Mouse (Mus musculus): Measurements from ENCODE around the gene Ctnnal1. TPM values are rescaled to one million over a fixed set of nuclear protein-coding genes. Genes with fewer than 3 reads are reported as not detected.
A peak's percentile ranks its signal among the peaks of the same experiment; 100 is the strongest.

Ctnnal1 gene
- polyA plus RNA-seq, 1 experiment from 2014 or later = 27.8 TPM

DNA sequence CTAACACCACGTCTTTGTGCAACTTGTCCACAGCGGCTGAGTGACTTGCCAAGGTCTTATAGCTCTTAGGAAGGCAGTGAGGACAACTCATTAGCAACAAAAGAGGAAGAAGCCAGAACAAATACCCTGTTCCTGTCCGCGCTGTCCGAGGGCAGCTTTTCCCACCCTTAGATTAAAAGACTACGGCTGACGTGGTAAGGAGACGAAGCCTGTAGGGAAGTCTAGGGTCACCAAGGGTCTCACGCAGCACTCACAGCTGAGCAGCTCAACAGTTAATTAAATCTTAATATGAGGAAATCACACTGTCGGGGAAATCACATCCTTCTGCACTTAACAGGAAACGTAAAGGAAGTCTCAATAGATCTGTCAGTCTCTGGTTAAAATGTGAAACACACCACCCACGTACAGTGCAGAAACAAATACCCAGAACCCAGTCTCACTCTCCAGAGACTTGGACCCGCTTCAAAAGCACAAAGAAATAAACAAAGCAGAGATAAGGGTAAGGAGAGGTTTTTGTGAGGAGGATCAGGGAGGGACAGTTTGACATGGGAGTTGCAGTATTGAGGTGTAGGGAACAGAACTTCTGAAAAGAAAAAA lies 33.9 kb downstream of the Ctnnal1 start:
- H3K4me1 ChIP-seq (ENCODE audit: control insufficient read depth in 2 of 2, insufficient read depth in 2 of 2, low read length in 2 of 2) = peaks cover 3% of the 10 kb centered on the region in 2 experiments; a peak in 1 of 4 replicates
- H3K27me3 ChIP-seq (ENCODE audit: control insufficient read depth, insufficient read depth, low read length) = no peaks in the 10 kb centered on the region
- H3K27ac ChIP-seq (replicated peaks in 1 of 2; ENCODE audit: control insufficient read depth in 1 of 2, insufficient read depth in 1 of 2, low read depth in 2 of 2, low read length in 2 of 2) = peak overlapping the region; percentile 48 to 57; a peak in 3 of 4 replicates
- peaks cover 62% of the 10 kb centered on the region for H3K36me3 ChIP-seq (ENCODE audit: control insufficient read depth, insufficient read depth, low read length)
- WGBS = 54% methylated on average over 13 of the region's 13 CpGs
- 0 out of 2 replicates have a peak overlapping the region, but pooled peaks have one; percentile 1 for H3K4me2 ChIP-seq (ENCODE audit: low read length)
- peak; percentile 22; the same call in 1 of the 2 replicates for ATAC-seq (ENCODE audit: insufficient number of reproducible peaks, insufficient read depth, low FRiP score, low read depth)
- no peak overlapping the region for H3K4me3 ChIP-seq (ENCODE audit: control insufficient read depth in 1 of 2, insufficient read depth in 1 of 2, low read depth in 1 of 2, low read length in 2 of 2)
- H3K9ac ChIP-seq (ENCODE audit: low read length) = no peak overlapping the region
- H3K9me3 ChIP-seq (ENCODE audit: control insufficient read depth, low read length) = no peaks in the 10 kb centered on the region

DNA sequence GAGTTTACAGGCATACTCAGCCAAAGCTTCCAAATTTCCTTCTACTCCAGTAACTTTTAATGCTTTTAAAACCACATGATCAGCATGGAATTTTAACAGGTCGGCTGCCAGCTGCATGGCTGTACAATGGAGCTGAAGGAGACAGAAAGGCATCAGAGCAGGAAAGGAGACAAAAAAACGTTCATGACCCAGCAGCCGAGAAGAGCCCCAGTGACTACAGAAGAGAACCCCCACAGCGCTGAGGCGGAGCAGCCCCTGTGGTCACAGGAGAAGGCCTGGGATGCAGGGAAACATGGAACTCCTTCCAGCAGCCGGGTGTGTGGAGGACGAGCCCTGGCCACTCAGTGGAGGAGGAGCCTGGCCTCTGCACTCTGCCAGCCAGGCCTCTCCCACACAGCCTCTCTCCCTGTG lies 35.5 kb downstream of the Ctnnal1 start:
- no peak overlapping the region for H3K27ac ChIP-seq (replicated peaks in 1 of 2; ENCODE audit: control insufficient read depth in 1 of 2, insufficient read depth in 1 of 2, low read depth in 2 of 2, low read length in 2 of 2)
- WGBS = 59% methylated on average over 7 of the region's 7 CpGs
- peaks cover 3% of the 10 kb centered on the region in 2 experiments; a peak in 1 of 4 replicates for H3K4me1 ChIP-seq (ENCODE audit: control insufficient read depth in 2 of 2, insufficient read depth in 2 of 2, low read length in 2 of 2)
- no peak for ATAC-seq (ENCODE audit: insufficient number of reproducible peaks, insufficient read depth, low FRiP score, low read depth)
- H3K27me3 ChIP-seq (ENCODE audit: control insufficient read depth, insufficient read depth, low read length) = no peaks in the 10 kb centered on the region
- H3K36me3 ChIP-seq (ENCODE audit: control insufficient read depth, insufficient read depth, low read length) = peaks cover 54% of the 10 kb centered on the region
- H3K4me2 ChIP-seq (ENCODE audit: low read length) = no peak overlapping the region
- H3K4me3 ChIP-seq (ENCODE audit: control insufficient read depth in 1 of 2, insufficient read depth in 1 of 2, low read depth in 1 of 2, low read length in 2 of 2) = no peak overlapping the region
- H3K9me3 ChIP-seq (ENCODE audit: control insufficient read depth, low read length) = no peaks in the 10 kb centered on the region
- no peak overlapping the region for H3K9ac ChIP-seq (ENCODE audit: low read length)

DNA sequence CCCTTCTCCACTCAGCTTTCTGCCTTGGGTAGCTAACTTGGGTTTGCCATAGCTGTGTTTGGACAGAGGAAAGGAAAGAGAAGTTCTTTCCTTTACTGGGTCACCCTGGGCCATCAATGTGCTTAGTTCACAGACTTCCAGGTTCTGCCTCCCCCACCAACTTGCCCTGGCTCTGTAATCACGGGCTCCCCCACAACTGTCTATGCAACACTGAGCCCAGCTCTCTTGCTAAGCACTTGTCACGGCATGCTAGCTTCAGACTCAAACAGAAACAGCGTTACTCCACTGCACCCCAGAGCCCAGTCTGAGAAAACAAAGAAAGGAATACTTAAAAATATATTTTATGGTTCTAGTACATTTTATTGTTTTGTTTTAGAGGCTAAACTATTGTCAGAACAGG lies 36.1 kb downstream of the Ctnnal1 start:
- Histone ChIP-seq H3K9ac (ENCODE audit: low read length) (no peak overlapping the region), H3K4me3 (ENCODE audit: control insufficient read depth in 1 of 2, insufficient read depth in 1 of 2, low read depth in 1 of 2, low read length in 2 of 2) (no peak overlapping the region), H3K27ac (replicated peaks in 1 of 2; ENCODE audit: control insufficient read depth in 1 of 2, insufficient read depth in 1 of 2, low read depth in 2 of 2, low read length in 2 of 2) (no peak overlapping the region), H3K27me3 (ENCODE audit: control insufficient read depth, insufficient read depth, low read length) (no peaks in the 10 kb centered on the region), H3K4me2 (ENCODE audit: low read length) (no peak overlapping the region), H3K4me1 (ENCODE audit: control insufficient read depth in 2 of 2, insufficient read depth in 2 of 2, low read length in 2 of 2) (peaks cover 3% of the 10 kb centered on the region in 2 experiments; a peak in 1 of 4 replicates), H3K9me3 (ENCODE audit: control insufficient read depth, low read length) (no peaks in the 10 kb centered on the region), H3K36me3 (ENCODE audit: control insufficient read depth, insufficient read depth, low read length) (peaks cover 50% of the 10 kb centered on the region)
- ATAC-seq (ENCODE audit: insufficient number of reproducible peaks, insufficient read depth, low FRiP score, low read depth) = no peak; the same call in 1 of the 2 replicates
- WGBS = 83% methylated on average over 3 of the region's 3 CpGs

DNA sequence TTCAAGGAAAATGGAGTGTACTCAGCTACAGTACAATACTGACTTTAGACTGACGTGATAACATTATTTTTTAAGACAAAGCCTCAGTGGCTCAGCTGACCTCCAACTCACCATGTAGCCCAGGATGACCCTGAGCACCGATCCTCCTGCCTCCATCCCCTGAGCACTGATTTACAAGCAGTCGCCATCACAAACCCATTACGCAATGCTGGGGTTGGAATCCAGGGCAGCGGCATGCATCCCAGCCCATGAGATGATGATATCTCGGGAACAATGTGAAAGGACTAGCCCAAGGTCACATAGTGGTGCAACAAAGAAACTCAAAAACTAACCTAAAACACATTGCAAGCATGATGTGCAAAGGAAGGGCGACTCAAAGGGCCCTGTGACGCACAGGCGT lies 40.8 kb downstream of the Ctnnal1 start:
- Histone ChIP-seq H3K36me3 (ENCODE audit: control insufficient read depth, insufficient read depth, low read length) (peaks cover 27% of the 10 kb centered on the region), H3K27ac (replicated peaks in 1 of 2; ENCODE audit: control insufficient read depth in 1 of 2, insufficient read depth in 1 of 2, low read depth in 2 of 2, low read length in 2 of 2) (no peak overlapping the region; a peak in 1 of 4 replicates), H3K27me3 (ENCODE audit: control insufficient read depth, insufficient read depth, low read length) (no peaks in the 10 kb centered on the region), H3K9ac (ENCODE audit: low read length) (no peak overlapping the region), H3K9me3 (ENCODE audit: control insufficient read depth, low read length) (no peaks in the 10 kb centered on the region), H3K4me1 (ENCODE audit: control insufficient read depth in 2 of 2, insufficient read depth in 2 of 2, low read length in 2 of 2) (no peaks in the 10 kb centered on the region), H3K4me3 (ENCODE audit: control insufficient read depth in 1 of 2, insufficient read depth in 1 of 2, low read depth in 1 of 2, low read length in 2 of 2) (no peak overlapping the region), H3K4me2 (ENCODE audit: low read length) (no peak overlapping the region)
- ATAC-seq (ENCODE audit: insufficient number of reproducible peaks, insufficient read depth, low FRiP score, low read depth) = no peak
- WGBS = 85% methylated on average over 9 of the region's 9 CpGs

DNA sequence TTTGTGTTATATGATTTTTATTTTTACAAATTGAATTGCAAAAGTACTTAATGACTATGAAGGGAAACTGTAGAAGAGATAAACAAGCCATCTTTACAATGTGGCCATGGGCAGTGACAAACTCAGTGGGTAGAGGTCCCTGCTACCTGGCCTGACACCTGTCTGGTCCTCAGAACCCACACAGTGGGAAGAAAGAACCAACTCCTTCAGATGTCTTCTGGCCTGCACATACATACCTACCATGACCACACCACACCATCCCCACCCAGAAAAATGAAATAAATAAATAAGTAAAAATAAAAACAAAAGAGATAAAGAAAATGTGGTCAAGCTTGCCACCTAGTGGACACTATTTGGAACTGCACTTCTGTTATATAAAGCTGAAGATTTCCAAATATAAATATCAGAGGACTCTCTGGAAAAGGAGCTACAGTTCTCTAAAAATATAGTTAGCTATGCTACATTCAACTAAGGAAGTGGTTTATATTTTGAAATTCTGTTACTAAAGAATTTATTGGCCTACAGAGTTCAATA lies 44.9 kb downstream of the Ctnnal1 start:
- Histone ChIP-seq H3K4me2 (ENCODE audit: low read length) (no peak overlapping the region), H3K36me3 (ENCODE audit: control insufficient read depth, insufficient read depth, low read length) (peaks cover 12% of the 10 kb centered on the region; the same call in 1 of the 2 replicates), H3K9me3 (ENCODE audit: control insufficient read depth, low read length) (no peaks in the 10 kb centered on the region), H3K9ac (ENCODE audit: low read length) (no peak overlapping the region), H3K27me3 (ENCODE audit: control insufficient read depth, insufficient read depth, low read length) (no peaks in the 10 kb centered on the region), H3K4me3 (ENCODE audit: control insufficient read depth in 1 of 2, insufficient read depth in 1 of 2, low read depth in 1 of 2, low read length in 2 of 2) (no peak overlapping the region), H3K4me1 (ENCODE audit: control insufficient read depth in 2 of 2, insufficient read depth in 2 of 2, low read length in 2 of 2) (no peaks in the 10 kb centered on the region), H3K27ac (replicated peaks in 1 of 2; ENCODE audit: control insufficient read depth in 1 of 2, insufficient read depth in 1 of 2, low read depth in 2 of 2, low read length in 2 of 2) (no peak overlapping the region)
- no peak for ATAC-seq (ENCODE audit: insufficient number of reproducible peaks, insufficient read depth, low FRiP score, low read depth)

DNA sequence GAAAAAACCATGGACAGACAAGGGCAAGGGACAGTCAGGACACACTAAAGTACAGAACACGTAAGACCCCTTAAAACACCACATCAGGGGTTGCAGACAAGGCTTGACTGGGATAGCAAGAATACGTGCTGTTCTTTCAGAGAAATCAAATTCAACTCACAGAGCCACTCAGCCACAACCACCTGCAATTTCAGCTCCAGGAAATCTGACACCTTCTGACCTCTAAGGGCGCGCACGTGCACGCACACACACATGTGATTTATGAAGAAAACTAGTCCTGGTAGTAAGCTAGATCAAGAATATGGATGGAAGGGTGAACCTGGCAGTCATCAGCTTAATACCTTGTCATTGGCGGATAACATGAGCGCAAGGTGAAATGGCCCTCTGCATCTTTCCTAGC lies 49.9 kb downstream of the Ctnnal1 start:
- ATAC-seq (ENCODE audit: insufficient number of reproducible peaks, insufficient read depth, low FRiP score, low read depth) = no peak
- H3K4me1 ChIP-seq (ENCODE audit: control insufficient read depth in 2 of 2, insufficient read depth in 2 of 2, low read length in 2 of 2) = no peaks in the 10 kb centered on the region
- 89% methylated on average over 8 of the region's 8 CpGs for WGBS
- H3K9ac ChIP-seq (ENCODE audit: low read length) = no peak overlapping the region
- H3K4me3 ChIP-seq (ENCODE audit: control insufficient read depth in 1 of 2, insufficient read depth in 1 of 2, low read depth in 1 of 2, low read length in 2 of 2) = no peak overlapping the region
- H3K27ac ChIP-seq (replicated peaks in 1 of 2; ENCODE audit: control insufficient read depth in 1 of 2, insufficient read depth in 1 of 2, low read depth in 2 of 2, low read length in 2 of 2) = no peak overlapping the region
- no peak overlapping the region for H3K4me2 ChIP-seq (ENCODE audit: low read length)
- no peaks in the 10 kb centered on the region for H3K27me3 ChIP-seq (ENCODE audit: control insufficient read depth, insufficient read depth, low read length)
- peaks cover 24% of the 10 kb centered on the region for H3K36me3 ChIP-seq (ENCODE audit: control insufficient read depth, insufficient read depth, low read length)
- H3K9me3 ChIP-seq (ENCODE audit: control insufficient read depth, low read length) = no peaks in the 10 kb centered on the region

DNA sequence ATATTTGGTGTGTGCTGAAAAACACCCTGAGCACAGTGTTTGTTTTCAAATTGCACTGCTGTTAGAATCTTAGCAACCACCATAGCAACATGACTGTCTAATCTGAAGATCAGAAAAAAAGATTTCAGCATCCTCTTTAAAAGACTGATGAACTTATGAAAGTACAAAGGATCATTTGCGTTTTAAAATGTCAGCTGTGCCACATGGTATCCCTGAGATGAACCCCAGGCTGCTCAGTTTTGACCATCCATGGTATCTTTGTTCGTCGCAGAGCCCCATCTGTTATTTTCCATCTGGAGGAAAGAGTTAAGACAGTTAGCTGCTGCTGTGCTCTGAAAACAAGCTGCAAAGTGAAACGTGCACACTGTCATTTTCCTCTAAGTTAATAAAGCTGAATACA lies 52.9 kb downstream of the Ctnnal1 start:
- Histone ChIP-seq H3K27me3 (ENCODE audit: control insufficient read depth, insufficient read depth, low read length) (no peaks in the 10 kb centered on the region), H3K4me3 (ENCODE audit: control insufficient read depth in 1 of 2, insufficient read depth in 1 of 2, low read depth in 1 of 2, low read length in 2 of 2) (no peak overlapping the region)
- WGBS = 75% methylated on average over 4 of the region's 4 CpGs

DNA sequence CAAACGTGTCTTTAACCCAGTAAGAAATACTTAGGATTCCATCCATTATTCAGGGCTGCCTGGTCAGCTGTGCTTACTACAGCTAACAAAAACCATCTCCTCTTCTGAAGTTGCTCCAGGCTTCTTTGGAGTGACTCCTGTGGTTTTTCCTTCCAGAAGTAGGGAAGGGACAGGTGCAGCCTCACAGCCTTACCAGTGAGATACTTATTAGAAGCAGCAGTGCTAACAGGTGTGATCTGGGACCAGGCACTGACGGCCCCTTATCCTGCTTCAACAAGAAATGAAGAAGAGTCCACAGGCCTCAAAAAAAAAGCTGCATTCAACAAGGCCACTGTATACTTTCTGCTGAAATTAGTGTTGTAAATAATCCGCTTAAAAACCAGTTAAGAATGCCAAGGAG lies 53.3 kb downstream of the Ctnnal1 start:
- no peak for ATAC-seq (ENCODE audit: insufficient number of reproducible peaks, insufficient read depth, low FRiP score, low read depth)
- Histone ChIP-seq H3K27me3 (ENCODE audit: control insufficient read depth, insufficient read depth, low read length) (no peaks in the 10 kb centered on the region), H3K4me2 (ENCODE audit: low read length) (no peak overlapping the region), H3K4me1 (ENCODE audit: control insufficient read depth in 2 of 2, insufficient read depth in 2 of 2, low read length in 2 of 2) (no peaks in the 10 kb centered on the region), H3K36me3 (ENCODE audit: control insufficient read depth, insufficient read depth, low read length) (peaks cover 34% of the 10 kb centered on the region), H3K27ac (replicated peaks in 1 of 2; ENCODE audit: control insufficient read depth in 1 of 2, insufficient read depth in 1 of 2, low read depth in 2 of 2, low read length in 2 of 2) (no peak overlapping the region), H3K9ac (ENCODE audit: low read length) (no peak overlapping the region), H3K9me3 (ENCODE audit: control insufficient read depth, low read length) (no peaks in the 10 kb centered on the region), H3K4me3 (ENCODE audit: control insufficient read depth in 1 of 2, insufficient read depth in 1 of 2, low read depth in 1 of 2, low read length in 2 of 2) (no peak overlapping the region)
- WGBS = 65% methylated on average over 3 of the region's 3 CpGs

More for the DNA sequence above, 52.9 kb downstream of the Ctnnal1 start:
- no peak overlapping the region for H3K4me2 ChIP-seq (ENCODE audit: low read length)
- H3K9ac ChIP-seq (ENCODE audit: low read length) = no peak overlapping the region
- H3K9me3 ChIP-seq (ENCODE audit: control insufficient read depth, low read length) = no peaks in the 10 kb centered on the region
- H3K4me1 ChIP-seq (ENCODE audit: control insufficient read depth in 2 of 2, insufficient read depth in 2 of 2, low read length in 2 of 2) = no peaks in the 10 kb centered on the region
- ATAC-seq (ENCODE audit: insufficient number of reproducible peaks, insufficient read depth, low FRiP score, low read depth) = no peak
- no peak overlapping the region for H3K27ac ChIP-seq (replicated peaks in 1 of 2; ENCODE audit: control insufficient read depth in 1 of 2, insufficient read depth in 1 of 2, low read depth in 2 of 2, low read length in 2 of 2)
- peaks cover 30% of the 10 kb centered on the region for H3K36me3 ChIP-seq (ENCODE audit: control insufficient read depth, insufficient read depth, low read length)

All from heart, embryonic 14.5 days (tissue).